Mouse (Mus musculus): ENCODE results near the gene Ell3.
"Not testable (repeated sequence)": the region's sequence is repeated elsewhere in the genome, so short reads cannot be mapped to it uniquely, and the experiment has no call there.

Gene Ell3

GRCm38 (mm10) chr2:121444178-121444577 is at the start of gene Ell3:
Ell3 (minus strand) TSS chr2:121444278.
- no peak for DNase-seq (ENCODE audit: low read depth, low spot score)

GRCm38 (mm10) chr2:121484403-121484802 is 40.3 kb upstream of the Ell3 start:
- not testable (repeated sequence) for DNase-seq (ENCODE audit: low read depth, low spot score)

- DNase-seq (ENCODE audit: low read depth, low spot score), result no peak
Observed at GRCm38 (mm10) chr2:121483576-121483975, 39.5 kb upstream of the Ell3 start.

- DNase-seq (ENCODE audit: low read depth, low spot score), result not testable (repeated sequence)
Observed at GRCm38 (mm10) chr2:121480916-121481315, 36.8 kb upstream of the Ell3 start.

- DNase-seq (ENCODE audit: low read depth, low spot score), result peak; percentile 25
Observed at GRCm38 (mm10) chr2:121480498-121480897, 36.4 kb upstream of the Ell3 start.

GRCm38 (mm10) chr2:121477491-121478266 is 33.6 kb upstream of the Ell3 start:
- DNase-seq (ENCODE audit: low read depth, low spot score), result no peak

- DNase-seq (ENCODE audit: low read depth, low spot score), result not testable (repeated sequence)
Observed at GRCm38 (mm10) chr2:121475306-121475705, 31.2 kb upstream of the Ell3 start.

- DNase-seq (ENCODE audit: low read depth, low spot score), result no peak
Observed at GRCm38 (mm10) chr2:121474180-121474535, 30.1 kb upstream of the Ell3 start.

- DNase-seq (ENCODE audit: low read depth, low spot score), result peak; percentile 80
Observed at GRCm38 (mm10) chr2:121473301-121474179, 29.5 kb upstream of the Ell3 start, which contains the start of gene Mfap1b. Mfap1b (minus strand) TSS chr2:121474067.

- DNase-seq (ENCODE audit: low read depth, low spot score), result not testable (repeated sequence)
Observed at GRCm38 (mm10) chr2:121472783-121473182, 28.7 kb upstream of the Ell3 start.

GRCm38 (mm10) chr2:121468982-121469381 is 24.9 kb upstream of the Ell3 start:
- not testable (repeated sequence) for DNase-seq (ENCODE audit: low read depth, low spot score)

- no peak for DNase-seq (ENCODE audit: low read depth, low spot score)
Observed at GRCm38 (mm10) chr2:121460071-121460470, 16.0 kb upstream of the Ell3 start.

- DNase-seq (ENCODE audit: low read depth, low spot score), result peak; percentile 79
Observed at GRCm38 (mm10) chr2:121456692-121457642, 12.9 kb upstream of the Ell3 start, which contains the start of gene Serinc4. Serinc4 (minus strand) TSS chr2:121456781.

GRCm38 (mm10) chr2:121455534-121455933 is 11.5 kb upstream of the Ell3 start:
- DNase-seq (ENCODE audit: low read depth, low spot score), result no peak

GRCm38 (mm10) chr2:121453917-121454316 is 9.8 kb upstream of the Ell3 start:
- no peak for DNase-seq (ENCODE audit: low read depth, low spot score)

GRCm38 (mm10) chr2:121452990-121453389 is 8.9 kb upstream of the Ell3 start, which contains the start of gene Hypk:
Hypk (plus strand) TSS chr2:121453290.
- DNase-seq (ENCODE audit: low read depth, low spot score), result no peak

- DNase-seq (ENCODE audit: low read depth, low spot score), result no peak
Observed at GRCm38 (mm10) chr2:121452361-121452760, 8.3 kb upstream of the Ell3 start.

- DNase-seq (ENCODE audit: low read depth, low spot score), result no peak
Observed at GRCm38 (mm10) chr2:121450093-121450492, 6.0 kb upstream of the Ell3 start.

- DNase-seq (ENCODE audit: low read depth, low spot score), result no peak
Observed at GRCm38 (mm10) chr2:121449545-121450011, 5.5 kb upstream of the Ell3 start.

- DNase-seq (ENCODE audit: low read depth, low spot score), result peak; percentile 96
Observed at GRCm38 (mm10) chr2:121448739-121449535, 4.9 kb upstream of the Ell3 start, which contains the start of gene Serf2. Serf2 (plus strand) TSS chr2:121449195.
